Mouse (Mus musculus) forebrain, postnatal 0 days (tissue): ENCODE data around the gene Krt84. TPM values are rescaled to one million over a fixed set of nuclear protein-coding genes. Genes with fewer than 3 reads are reported as not detected.

Experiments used
- ATAC-seq: fragments of 200-750 bp; cut with Nextera tagmentation; 2 replicates; pipeline ENCODE4 v1.8.0; 2017; ENCODE audit warnings: mild to moderate bottlenecking, moderate library complexity
- DNase-seq: peaks from one replicate; pipeline ENCODE4 v3.0.0-alpha.2; 2015
- H3K27ac ChIP-seq: fragments of 300-500 bp; sonication (generic); 2 replicates; pipeline ENCODE4 v1.5.1; 2014; ENCODE audit warnings: low read depth, mild to moderate bottlenecking, antibody characterized with exemption, low read length, moderate library complexity, mixed read lengths
- H3K27me3 ChIP-seq: fragments of 300-500 bp; sonication (generic); 2 replicates; pipeline ENCODE4 v1.6.1; 2014; ENCODE audit warnings: mild to moderate bottlenecking, low read length, mixed read lengths; ENCODE audit not compliant: insufficient read depth
- H3K36me3 ChIP-seq: fragments of 300-500 bp; sonication (generic); 2 replicates; pipeline ENCODE4 v1.6.1; 2014; ENCODE audit warnings: mild to moderate bottlenecking, moderate library complexity; ENCODE audit not compliant: insufficient read depth
- H3K4me1 ChIP-seq: fragments of 300-500 bp; sonication (generic); 2 replicates; pipeline ENCODE4 v1.6.1; 2014; ENCODE audit warnings: antibody characterized with exemption; ENCODE audit not compliant: insufficient read depth
- H3K4me2 ChIP-seq: fragments of 300-500 bp; sonication (generic); 2 replicates; pipeline ENCODE4 v1.6.1; 2014; ENCODE audit warnings: low read depth, mild to moderate bottlenecking, moderate library complexity
- H3K4me3 ChIP-seq: fragments of 300-500 bp; sonication (generic); 2 replicates; pipeline ENCODE4 v1.5.1; 2014; ENCODE audit warnings: low read depth, low read length, mixed read lengths
- H3K9ac ChIP-seq: fragments of 300-500 bp; sonication (generic); 2 replicates; pipeline ENCODE4 v1.6.1; 2014; ENCODE audit warnings: mild to moderate bottlenecking
- H3K9me3 ChIP-seq: fragments of 300-500 bp; sonication (generic); 2 replicates; pipeline ENCODE4 v1.6.1; 2016; ENCODE audit warnings: low read length
- CTCF ChIP-seq: sonication (generic); IDR thresholded peaks from 2 replicates; pipeline ENCODE4 v1.5.1; 2016; ENCODE audit warnings: antibody characterized with exemption, control low read depth, low read depth
- WGBS: fragments of 180-500 bp; shearing (Covaris S2); extraction: QIAGEN DNeasy Blood & Tissue Kit; methylation state at CpG from one replicate; pipeline ENCODE4 v1.1.7; 2014; 5-methylcytosine and 5-hydroxymethylcytosine counted together
- polyA plus RNA-seq: library from polyadenylated mRNA; unstranded; fragments of >200 nt; fragmentation: Nextera tagmentation; extraction: Ambion mirVana; gene quantifications from 2 replicates; pipeline ENCODE4 v1.2.1, GENCODE M21; 2015
- total RNA-seq: library from RNA; depleted of rRNA; stranded (reverse); fragments of >200 nt; gene quantifications from 2 replicates; pipeline ENCODE4 v1.2.3, GENCODE M21; 2014; rRNA removed

Gene Krt84
- total RNA-seq, result not detected in 2 replicates
- polyA plus RNA-seq, result not detected in 2 replicates

- H3K9me3 ChIP-seq, result no peaks in the 10 kb centered on the region
- no peak within 1 kb of the TSS for H3K27ac ChIP-seq
- no peaks in the 10 kb centered on the region for H3K36me3 ChIP-seq
- no peaks in the 10 kb centered on the region for H3K4me1 ChIP-seq
- DNase-seq (no peak), ATAC-seq (no peak)
- H3K9ac ChIP-seq, result no peak within 1 kb of the TSS
- WGBS, result 86% methylated on average over 7 of the region's 7 CpGs
- H3K27me3 ChIP-seq, result no peaks in the 10 kb centered on the region
- no peak within 1 kb of the TSS for H3K4me3 ChIP-seq
- no peak within 1 kb of the TSS for H3K4me2 ChIP-seq
- TF ChIP-seq CTCF, result no peak
Observed at GRCm38 (mm10) chr15:101532720-101533119, at the start of gene Krt84. Gene Krt84, minus strand, starts transcription at chr15:101532820.

- no peaks in the 10 kb centered on the region for H3K4me1 ChIP-seq
- TF ChIP-seq CTCF, result no peak
- H3K9me3 ChIP-seq, result no peaks in the 10 kb centered on the region
- H3K9ac ChIP-seq, result no peak overlapping the region
- H3K36me3 ChIP-seq, result no peaks in the 10 kb centered on the region
- no peak for ATAC-seq
- 74% methylated on average over 3 of the region's 3 CpGs for WGBS
- no peak overlapping the region for H3K4me3 ChIP-seq
- no peaks in the 10 kb centered on the region for H3K27me3 ChIP-seq
- H3K27ac ChIP-seq, result no peak overlapping the region
- no peak for DNase-seq
- H3K4me2 ChIP-seq, result no peak overlapping the region
Observed at GRCm38 (mm10) chr15:101581701-101582100, 49.1 kb upstream of the Krt84 start.

GRCm38 (mm10) chr15:101575506-101575905 is 42.9 kb upstream of the Krt84 start:
- DNase-seq (no peak), ATAC-seq (no peak)
- H3K4me3 ChIP-seq, result no peak overlapping the region
- H3K27me3 ChIP-seq, result no peaks in the 10 kb centered on the region
- no peaks in the 10 kb centered on the region for H3K9me3 ChIP-seq
- no peak for TF ChIP-seq CTCF
- H3K4me2 ChIP-seq, result no peak overlapping the region
- WGBS, result 91% methylated on average over 5 of the region's 5 CpGs
- no peaks in the 10 kb centered on the region for H3K36me3 ChIP-seq
- no peak overlapping the region for H3K27ac ChIP-seq
- H3K9ac ChIP-seq, result no peak overlapping the region
- H3K4me1 ChIP-seq, result no peaks in the 10 kb centered on the region

GRCm38 (mm10) chr15:101573796-101574345 is 41.3 kb upstream of the Krt84 start, which contains the start of gene Krt75:
Gene Krt75, minus strand, starts transcription at chr15:101573904.
- WGBS, result 74% methylated on average over 15 of the region's 15 CpGs
- Histone ChIP-seq H3K27me3 (no peaks in the 10 kb centered on the region), H3K36me3 (no peaks in the 10 kb centered on the region), H3K4me3 (no peak within 1 kb of the TSS), H3K9me3 (no peaks in the 10 kb centered on the region), H3K4me1 (no peaks in the 10 kb centered on the region), H3K4me2 (no peak within 1 kb of the TSS), H3K27ac (no peak within 1 kb of the TSS), H3K9ac (no peak within 1 kb of the TSS)
- DNase-seq, result no peak
- TF ChIP-seq CTCF, result no peak
- ATAC-seq, result no peak

GRCm38 (mm10) chr15:101567780-101568179 is 35.2 kb upstream of the Krt84 start:
- peak; percentile 33; the same call in 1 of the 2 replicates for TF ChIP-seq CTCF
- Histone ChIP-seq H3K4me1 (no peaks in the 10 kb centered on the region), H3K36me3 (no peaks in the 10 kb centered on the region), H3K4me2 (no peak overlapping the region), H3K9ac (no peak overlapping the region), H3K9me3 (no peaks in the 10 kb centered on the region), H3K27ac (no peak overlapping the region), H3K27me3 (no peaks in the 10 kb centered on the region), H3K4me3 (no peak overlapping the region)
- WGBS, result 45% methylated on average over 7 of the region's 7 CpGs
- ATAC-seq (no peak), DNase-seq (no peak)

GRCm38 (mm10) chr15:101562850-101563249 is 30.2 kb upstream of the Krt84 start, which contains the start of gene Krt90:
Gene Krt90, minus strand, starts transcription at chr15:101562950.
- Histone ChIP-seq H3K27me3 (no peaks in the 10 kb centered on the region), H3K4me3 (no peak within 1 kb of the TSS), H3K36me3 (no peaks in the 10 kb centered on the region), H3K9ac (no peak within 1 kb of the TSS), H3K4me1 (no peaks in the 10 kb centered on the region), H3K9me3 (no peaks in the 10 kb centered on the region), H3K4me2 (no peak within 1 kb of the TSS), H3K27ac (no peak within 1 kb of the TSS)
- WGBS, result 66% methylated on average over 5 of the region's 5 CpGs
- no peak for DNase-seq
- no peak for TF ChIP-seq CTCF
- no peak for ATAC-seq

GRCm38 (mm10) chr15:101558034-101558646 is 25.5 kb upstream of the Krt84 start:
- TF ChIP-seq CTCF, result no peak
- Histone ChIP-seq H3K9ac (no peak overlapping the region), H3K4me1 (no peaks in the 10 kb centered on the region), H3K4me2 (no peak overlapping the region), H3K27ac (no peak overlapping the region), H3K36me3 (no peaks in the 10 kb centered on the region), H3K27me3 (no peaks in the 10 kb centered on the region), H3K9me3 (no peaks in the 10 kb centered on the region), H3K4me3 (no peak overlapping the region)
- ATAC-seq, result no peak
- 6% methylated on average over 7 of the region's 7 CpGs for WGBS
- DNase-seq, result no peak
